Comparison of ENCODE assay signal across 15 mouse cellular contexts in genomic region chr19:40678087-40678486, GRCm38 (mm10).
DNase-seq lines count a peak whose midpoint lies in the region; ATAC-seq and TF ChIP-seq lines count a peak whose summit lies in the region.
"Had no signal": no experiment of that assay in that cellular context is flagged by ENCODE, and none has a peak within 500 bp of the region (broad histone marks: within the 10 kb centered on the region; RNA-seq: fewer than 3 reads in every experiment).

No protein-coding gene starts in this region.

- no peak for DNase-seq in gastrocnemius, adult 2 months
- no peak for DNase-seq in gastrocnemius, postnatal 14 days
- DNase-seq in heart, postnatal 25 days (ENCODE audit: low spot score): no peak
- DNase-seq in midbrain, embryonic 11.5 days (ENCODE audit: low spot score, missing footprints): peak; percentile 85
- DNase-seq in frontal cortex, postnatal 36 days (ENCODE audit: low spot score in 2 of 2): no peak
- DNase-seq: cerebellum, adult 11-12 months; forebrain, postnatal 0 days; gastrocnemius, postnatal 10 days had no signal

- no peak for TF ChIP-seq CTCF in gastrocnemius, adult 2 months (IDR thresholded peaks at IDR 0.05)

- intact Hi-C loops in gastrocnemius, adult 2 months (cut with DNase I): no loop called here
- intact Hi-C loops in gastrocnemius, postnatal 14 days (cut with DNase I; ENCODE audit: low total_unique reads): no loop called here
- intact Hi-C loops in heart, postnatal 25 days (cut with DNase I): loop anchor here (5.0 kb wide), 1 partner anchor 41 kb away; no protein-coding TSS in a partner anchor

- 49% methylated on average over 6 of the region's 6 CpGs for WGBS in heart, embryonic 15.5 days
- WGBS in midbrain, embryonic 11.5 days: 83% methylated on average over 6 of the region's 6 CpGs
- 89% methylated on average over 6 of the region's 6 CpGs for WGBS in midbrain, embryonic 16.5 days
- 69% methylated on average over 6 of the region's 6 CpGs for WGBS in stomach, embryonic 16.5 days

- no peaks in the 10 kb centered on the region for H3K36me3 ChIP-seq in heart, embryonic 15.5 days
- H3K36me3 ChIP-seq in midbrain, embryonic 11.5 days (ENCODE audit: control insufficient read depth, insufficient read depth, low read length): no peaks in the 10 kb centered on the region
- no peaks in the 10 kb centered on the region for H3K36me3 ChIP-seq in midbrain, embryonic 16.5 days (ENCODE audit: control insufficient read depth, insufficient read depth, low read length)
- H3K36me3 ChIP-seq in stomach, embryonic 16.5 days (ENCODE audit: control insufficient read depth, insufficient read depth, low read length): no peaks in the 10 kb centered on the region
- H3K36me3 ChIP-seq: embryonic facial prominence, embryonic 13.5 days; kidney, embryonic 15.5 days; midbrain, embryonic 10.5 days had no signal

- no peaks in the 10 kb centered on the region for H3K27me3 ChIP-seq in heart, embryonic 15.5 days
- no peaks in the 10 kb centered on the region for H3K27me3 ChIP-seq in midbrain, embryonic 11.5 days (ENCODE audit: control insufficient read depth, insufficient read depth, low read length)
- no peaks in the 10 kb centered on the region for H3K27me3 ChIP-seq in midbrain, embryonic 16.5 days (ENCODE audit: control insufficient read depth, insufficient read depth, low read depth, low read length)
- no peaks in the 10 kb centered on the region for H3K27me3 ChIP-seq in stomach, embryonic 16.5 days (ENCODE audit: control insufficient read depth, insufficient read depth, low read length)
- H3K27me3 ChIP-seq: embryonic facial prominence, embryonic 13.5 days; kidney, embryonic 15.5 days had no signal

- peak overlapping the region; percentile 82 for H3K27ac ChIP-seq in gastrocnemius, adult 2 months
- peak overlapping the region; percentile 63; the same call in 1 of the 2 replicates for H3K27ac ChIP-seq in heart, embryonic 15.5 days
- no peak overlapping the region for H3K27ac ChIP-seq in midbrain, embryonic 11.5 days (ENCODE audit: low read depth, low read length)
- no peak overlapping the region for H3K27ac ChIP-seq in midbrain, embryonic 16.5 days (ENCODE audit: low read length)
- 0 out of 2 replicates have a peak overlapping the region, but pooled peaks have one; percentile 57 for H3K27ac ChIP-seq in stomach, embryonic 16.5 days (ENCODE audit: low read length)
- H3K27ac ChIP-seq: embryonic facial prominence, embryonic 13.5 days; kidney, embryonic 15.5 days; midbrain, embryonic 10.5 days had no signal

- peaks cover 15% of the 10 kb centered on the region for H3K4me1 ChIP-seq in heart, embryonic 15.5 days (replicated peaks)
- H3K4me1 ChIP-seq in midbrain, embryonic 11.5 days (ENCODE audit: control insufficient read depth, insufficient read depth, low read length): no peaks in the 10 kb centered on the region; the same call in 1 of the 2 replicates
- H3K4me1 ChIP-seq in midbrain, embryonic 16.5 days (ENCODE audit: control insufficient read depth, insufficient read depth, low read length): no peaks in the 10 kb centered on the region
- H3K4me1 ChIP-seq in stomach, embryonic 16.5 days (ENCODE audit: control insufficient read depth, insufficient read depth, low read length): no peaks in the 10 kb centered on the region; the same call in 1 of the 2 replicates
- H3K4me1 ChIP-seq: embryonic facial prominence, embryonic 13.5 days; kidney, embryonic 15.5 days had no signal

- H3K4me2 ChIP-seq in heart, embryonic 15.5 days: peak overlapping the region; percentile 50
- no peak overlapping the region for H3K4me2 ChIP-seq in midbrain, embryonic 11.5 days
- no peak overlapping the region for H3K4me2 ChIP-seq in midbrain, embryonic 16.5 days (ENCODE audit: low read length)
- 0 out of 2 replicates have a peak overlapping the region, but pooled peaks have one; percentile 3 for H3K4me2 ChIP-seq in stomach, embryonic 16.5 days (ENCODE audit: low read depth, low read length)
- H3K4me2 ChIP-seq: embryonic facial prominence, embryonic 13.5 days; kidney, embryonic 15.5 days had no signal

- peak overlapping the region; percentile 58 for H3K4me3 ChIP-seq in gastrocnemius, adult 2 months
- H3K4me3 ChIP-seq in heart, embryonic 15.5 days: no peak overlapping the region
- no peak overlapping the region for H3K4me3 ChIP-seq in midbrain, embryonic 11.5 days (ENCODE audit: low read depth, low read length)
- no peak overlapping the region for H3K4me3 ChIP-seq in midbrain, embryonic 16.5 days (ENCODE audit: low read depth, low read length)
- no peak overlapping the region for H3K4me3 ChIP-seq in stomach, embryonic 16.5 days (replicated peaks; ENCODE audit: low read length)
- H3K4me3 ChIP-seq: embryonic facial prominence, embryonic 13.5 days; kidney, embryonic 15.5 days; midbrain, embryonic 10.5 days; myocyte had no signal

- H3K9me3 ChIP-seq in heart, embryonic 15.5 days (replicated peaks): no peaks in the 10 kb centered on the region
- no peaks in the 10 kb centered on the region for H3K9me3 ChIP-seq in midbrain, embryonic 11.5 days (ENCODE audit: control insufficient read depth, low read length)
- no peaks in the 10 kb centered on the region for H3K9me3 ChIP-seq in midbrain, embryonic 16.5 days (replicated peaks; ENCODE audit: control insufficient read depth, low read length, poor library complexity, severe bottlenecking)
- no peaks in the 10 kb centered on the region for H3K9me3 ChIP-seq in stomach, embryonic 16.5 days (replicated peaks; ENCODE audit: control insufficient read depth, low read length)
- H3K9me3 ChIP-seq: embryonic facial prominence, embryonic 13.5 days; kidney, embryonic 15.5 days; midbrain, embryonic 10.5 days had no signal

- no peak overlapping the region for H3K9ac ChIP-seq in heart, embryonic 15.5 days
- no peak overlapping the region for H3K9ac ChIP-seq in midbrain, embryonic 11.5 days (ENCODE audit: low read length)
- no peak overlapping the region for H3K9ac ChIP-seq in midbrain, embryonic 16.5 days (ENCODE audit: low read depth, low read length)
- no peak overlapping the region for H3K9ac ChIP-seq in stomach, embryonic 16.5 days (ENCODE audit: low read length)
- H3K9ac ChIP-seq: embryonic facial prominence, embryonic 13.5 days; forebrain, postnatal 0 days; kidney, embryonic 15.5 days had no signal

- ATAC-seq in heart, embryonic 15.5 days (replicated peaks; ENCODE audit: insufficient number of reproducible peaks, insufficient read depth, low FRiP score, low read depth): no peak
- no peak for ATAC-seq in midbrain, embryonic 11.5 days (ENCODE audit: low FRiP score)
- ATAC-seq in midbrain, embryonic 16.5 days: no peak
- ATAC-seq in stomach, embryonic 16.5 days (ENCODE audit: insufficient read depth, low FRiP score): no peak
- ATAC-seq: forebrain, postnatal 0 days had no signal

Comparison
In these comparisons a context has a peak if more than half of its experiments do, and no peak if none do; other contexts are left out.
1. H3K27ac ChIP-seq: peak in gastrocnemius, adult 2 months (single experiment), heart, embryonic 15.5 days (single experiment) and stomach, embryonic 16.5 days (single experiment); none in midbrain, embryonic 11.5 days (single experiment) and midbrain, embryonic 16.5 days (single experiment).
2. H3K4me2 ChIP-seq: peak in heart, embryonic 15.5 days (single experiment) and stomach, embryonic 16.5 days (single experiment); none in midbrain, embryonic 11.5 days (single experiment) and midbrain, embryonic 16.5 days (single experiment).